Mouse (Mus musculus): Measurements from ENCODE around the gene Cdc42ep4.
A peak's percentile ranks its signal among the peaks of the same experiment; 100 is the strongest.

Gene Cdc42ep4

GRCm38 (mm10) chr11:113683957-113684706 lies 67.5 kb downstream of the Cdc42ep4 start, which contains the start of the genes Fam104a and D11Wsu47e:
Gene Fam104a (minus strand): TSS chr11:113684155.
Gene D11Wsu47e (plus strand): TSS chr11:113684412.
- DNase-seq (ENCODE audit: low read depth): peak; percentile 85

GRCm38 (mm10) chr11:113683627-113683956 lies 68.1 kb downstream of the Cdc42ep4 start:
- DNase-seq (ENCODE audit: low read depth): no peak

- DNase-seq (ENCODE audit: low read depth): no peak
These were observed 68.6 kb downstream of the Cdc42ep4 start for GRCm38 (mm10) chr11:113682897-113683626.

GRCm38 (mm10) chr11:113681979-113682378 lies 69.7 kb downstream of the Cdc42ep4 start:
- no peak for DNase-seq (ENCODE audit: low read depth)

- DNase-seq (ENCODE audit: low read depth): no peak
These were observed 70.7 kb downstream of the Cdc42ep4 start for GRCm38 (mm10) chr11:113680954-113681353.

GRCm38 (mm10) chr11:113678373-113678772 lies 73.3 kb downstream of the Cdc42ep4 start:
- no peak for DNase-seq (ENCODE audit: low read depth)

- DNase-seq (ENCODE audit: low read depth): no peak
These were observed 74.3 kb downstream of the Cdc42ep4 start for GRCm38 (mm10) chr11:113677378-113677777.
